Mouse (Mus musculus): ENCODE data around the gene Asap3.

Asap3 gene

GRCm38 (mm10) chr4:136206033-136206893 is at the start of gene Asap3:
Gene Asap3, plus strand, starts transcription at chr4:136206365.
- in situ Hi-C loops (cut with MboI, MseI) = no loop called here

GRCm38 (mm10) chr4:136158498-136158897 is 47.7 kb upstream of the Asap3 start:
- in situ Hi-C loops (cut with MboI, MseI) = loop anchor here in 1 of 2 experiments (25.0 kb wide), 1 partner anchor 196 kb away; the partner anchor contains the start of genes Gale and Lypla2

GRCm38 (mm10) chr4:136159802-136160397 is 46.3 kb upstream of the Asap3 start:
- in situ Hi-C loops (cut with MboI, MseI) = loop anchor here (5.0 to 25.0 kb wide), 2 partner anchors 42 to 198 kb away; partner anchors contain the start of genes Gale (in 1 of the 2) and Lypla2 (in 1 of the 2)

DNA sequence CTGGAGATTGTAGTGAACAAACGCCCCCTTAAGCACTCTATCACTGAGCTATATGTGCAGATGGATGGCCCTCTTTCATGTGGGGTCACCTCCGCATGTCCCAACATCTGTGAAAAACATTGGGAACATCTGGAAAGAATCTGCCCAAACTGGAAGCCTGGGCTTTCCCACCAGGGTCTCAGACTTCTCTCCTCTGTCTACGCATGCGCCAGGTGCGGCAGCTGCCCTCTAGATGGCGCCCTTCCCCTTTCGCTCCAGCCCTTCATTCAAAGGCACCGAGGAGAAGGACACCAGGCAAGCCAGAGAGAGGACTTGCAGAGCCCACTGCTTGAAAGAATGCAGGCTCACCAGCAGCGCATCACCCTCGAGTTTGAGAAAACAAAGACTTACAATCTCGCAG is 42.7 kb upstream of the Asap3 start:
- in situ Hi-C loops (cut with MboI, MseI) = loop anchor here (5.0 to 25.0 kb wide), 2 partner anchors 39 to 201 kb away; partner anchors contain the start of genes Gale (in 1 of the 2) and Lypla2 (in 1 of the 2)

DNA sequence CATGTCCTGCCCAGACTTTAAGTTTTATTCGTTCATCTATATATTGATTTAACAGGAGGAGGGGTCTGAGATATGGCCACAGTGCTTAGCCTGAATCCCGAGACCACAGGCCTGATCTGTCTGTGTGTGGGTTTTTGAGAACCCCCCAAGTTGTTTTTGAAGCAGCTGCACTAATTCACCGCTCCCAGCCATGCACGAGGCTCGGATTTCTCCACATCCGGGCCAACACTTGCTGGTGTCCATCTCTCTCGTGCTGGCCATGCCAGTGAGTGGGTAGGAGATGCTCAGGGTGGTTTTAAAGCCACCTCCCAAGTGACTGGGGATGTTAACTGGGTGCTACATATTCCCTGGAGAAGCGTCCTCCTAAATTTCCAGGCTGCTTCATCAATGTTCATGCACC is 41.2 kb upstream of the Asap3 start:
- in situ Hi-C loops (cut with MboI, MseI) = loop anchor here (5.0 to 25.0 kb wide), 2 partner anchors 37 to 203 kb away; partner anchors contain the start of genes Gale (in 1 of the 2) and Lypla2 (in 1 of the 2)

GRCm38 (mm10) chr4:136167701-136168100 is 38.5 kb upstream of the Asap3 start:
- in situ Hi-C loops (cut with MboI, MseI) = loop anchor here in 1 of 2 experiments (5.0 to 25.0 kb wide), 2 partner anchors 35 to 205 kb away; partner anchors contain the start of genes Gale and Lypla2

- in situ Hi-C loops (cut with MboI, MseI) = loop anchor here in 1 of 2 experiments (25.0 kb wide), 1 partner anchor 208 kb away; the partner anchor contains the start of genes Gale and Lypla2
These were observed 35.8 kb upstream of the Asap3 start for GRCm38 (mm10) chr4:136170401-136170800.

DNA sequence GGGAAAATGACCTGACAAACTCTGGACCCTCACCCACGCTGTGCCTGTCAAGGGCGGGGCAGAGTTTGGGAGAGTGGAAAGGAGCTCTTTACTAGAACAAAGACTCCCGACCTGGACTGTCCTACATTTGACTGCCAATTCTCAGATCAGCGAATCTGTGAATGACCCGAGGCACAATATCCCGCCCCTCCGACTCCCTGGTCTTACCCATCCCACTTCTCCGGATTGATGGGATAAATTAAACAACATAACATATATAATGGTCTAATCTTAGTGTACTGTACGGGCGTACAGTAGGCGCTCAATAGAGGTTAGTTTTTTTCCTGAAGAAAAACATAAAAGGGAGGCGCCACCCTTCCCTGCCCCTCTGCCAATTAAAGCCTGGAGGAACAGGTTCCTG is 34.7 kb upstream of the Asap3 start:
- in situ Hi-C loops (cut with MboI, MseI) = loop anchor here in 1 of 2 experiments (25.0 kb wide), 1 partner anchor 209 kb away; the partner anchor contains the start of genes Gale and Lypla2

- in situ Hi-C loops (cut with MboI, MseI) = loop anchor here in 1 of 2 experiments (25.0 kb wide), 1 partner anchor 210 kb away; the partner anchor contains the start of genes Gale and Lypla2
These were observed 34.1 kb upstream of the Asap3 start, which contains the start of gene E2f2 for GRCm38 (mm10) chr4:136172011-136172541. Gene E2f2, plus strand, starts transcription at chr4:136172394.

- in situ Hi-C loops (cut with MboI, MseI) = loop anchor here in 1 of 2 experiments (25.0 kb wide), 1 partner anchor 210 kb away; the partner anchor contains the start of genes Gale and Lypla2
These were observed 33.5 kb upstream of the Asap3 start for GRCm38 (mm10) chr4:136172542-136173209.

DNA sequence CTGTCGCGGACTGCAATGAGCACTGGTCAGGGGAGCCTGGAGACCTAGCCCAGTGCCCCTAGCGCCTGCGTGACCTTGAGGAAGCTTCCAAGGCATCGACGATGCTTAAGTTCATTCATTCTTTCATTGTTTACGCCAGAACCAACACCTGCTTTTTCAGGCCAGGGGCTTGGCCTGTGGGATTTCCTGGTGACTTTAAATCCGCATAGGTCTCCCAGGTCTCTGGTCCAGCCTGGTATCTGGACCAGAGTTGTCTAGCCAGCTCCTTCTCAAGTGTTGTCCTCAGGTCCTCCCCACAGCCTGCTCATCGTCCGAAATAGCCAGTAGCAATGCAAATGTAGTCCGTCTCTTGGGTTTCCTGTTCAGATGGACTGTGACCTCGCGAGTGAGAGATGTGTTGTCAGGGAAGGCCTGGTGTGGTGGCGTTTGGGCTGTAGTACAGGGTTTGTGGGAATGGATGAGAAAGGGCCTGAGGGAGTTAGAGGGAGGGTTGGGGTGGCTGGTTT is 32.9 kb upstream of the Asap3 start:
- in situ Hi-C loops (cut with MboI, MseI) = loop anchor here in 1 of 2 experiments (25.0 kb wide), 1 partner anchor 211 kb away; the partner anchor contains the start of genes Gale and Lypla2

DNA sequence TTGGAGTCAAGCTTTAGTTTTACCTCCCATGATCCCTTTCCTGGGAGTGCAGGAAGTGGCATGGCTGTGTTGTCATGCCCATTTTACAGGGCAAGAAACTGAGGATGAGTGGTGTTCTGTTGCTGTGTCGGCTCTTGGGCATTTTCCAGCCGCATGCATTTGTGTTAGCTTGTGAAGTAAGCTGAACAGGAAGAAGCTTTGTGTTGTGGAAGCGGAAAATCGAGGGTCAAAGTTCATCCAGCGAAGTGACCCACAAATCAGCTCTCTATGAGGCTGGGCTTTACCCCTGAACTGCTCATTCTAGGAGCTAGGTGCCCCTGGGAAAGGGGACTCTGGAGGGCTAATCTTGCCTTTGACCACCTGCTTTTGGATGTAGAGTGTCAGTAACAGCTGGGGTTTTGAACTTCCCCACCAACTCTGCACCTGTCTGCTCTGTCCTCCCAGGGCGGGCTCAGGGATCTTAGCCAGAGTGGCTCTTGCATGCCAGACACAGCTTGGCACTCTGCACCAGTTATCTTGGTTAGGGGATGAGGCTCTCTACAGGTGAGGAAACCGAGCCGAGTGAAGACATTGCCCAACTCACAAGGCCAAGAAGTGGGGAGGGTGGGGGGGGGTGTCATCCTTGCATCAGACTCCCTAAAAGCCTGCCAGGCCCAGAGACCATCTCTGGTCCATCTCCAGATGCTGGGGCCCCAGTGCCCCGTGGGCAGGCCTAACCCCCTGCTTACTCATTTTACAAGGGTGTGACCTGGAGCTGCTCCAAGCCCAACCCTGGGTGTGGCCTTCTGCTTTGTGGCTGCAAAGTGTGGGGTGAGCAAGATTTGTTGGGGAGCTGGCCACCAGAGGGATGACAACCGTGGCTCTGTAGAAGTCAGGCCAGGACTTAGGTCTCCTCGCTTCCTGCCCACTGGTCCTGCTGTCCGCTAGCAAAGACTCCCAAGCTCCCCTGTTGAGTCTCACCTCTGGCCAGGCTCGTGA is 31.7 kb upstream of the Asap3 start:
- in situ Hi-C loops (cut with MboI, MseI) = loop anchor here in 1 of 2 experiments (25.0 kb wide), 1 partner anchor 212 kb away; the partner anchor contains the start of genes Gale and Lypla2

DNA sequence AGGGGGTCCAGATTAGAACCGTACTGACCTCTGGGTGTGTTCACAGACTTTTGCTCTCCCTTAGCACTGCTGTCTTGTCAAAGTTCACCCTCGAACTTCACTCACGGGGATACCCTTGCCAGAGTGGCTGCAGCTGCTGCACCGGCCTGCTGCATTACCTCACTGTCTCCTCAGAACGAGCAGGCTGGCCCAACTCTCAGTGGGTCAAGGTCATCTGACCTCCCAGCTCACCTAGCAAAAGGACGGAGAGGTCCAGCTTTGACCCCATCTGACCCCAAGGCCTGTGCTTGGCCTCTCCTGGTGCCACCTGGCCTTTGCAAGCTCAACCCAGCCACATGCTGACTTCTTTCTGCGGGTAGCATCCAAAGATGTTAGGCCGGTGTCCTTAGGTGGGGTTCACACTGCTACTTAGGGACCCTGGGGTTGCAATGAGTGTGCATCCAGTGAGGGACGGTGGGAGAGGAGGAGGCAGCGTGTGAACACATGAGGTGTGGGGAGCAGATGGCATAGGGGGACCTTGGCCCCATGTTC is 30.1 kb upstream of the Asap3 start:
- in situ Hi-C loops (cut with MboI, MseI) = no loop called here

GRCm38 (mm10) chr4:136177244-136177611 is 28.9 kb upstream of the Asap3 start:
- in situ Hi-C loops (cut with MboI, MseI) = no loop called here

GRCm38 (mm10) chr4:136177612-136178474 is 28.3 kb upstream of the Asap3 start:
- in situ Hi-C loops (cut with MboI, MseI) = no loop called here

- in situ Hi-C loops (cut with MboI, MseI) = no loop called here
These were observed 27.7 kb upstream of the Asap3 start for GRCm38 (mm10) chr4:136178475-136178921.

- in situ Hi-C loops (cut with MboI, MseI) = no loop called here
These were observed 26.7 kb upstream of the Asap3 start for GRCm38 (mm10) chr4:136179456-136179855.

- in situ Hi-C loops (cut with MboI, MseI) = no loop called here
These were observed 26.2 kb upstream of the Asap3 start for GRCm38 (mm10) chr4:136179998-136180397.

Measured in T-helper 17 cell (primary cell).